Mouse (Mus musculus) right cerebral cortex, postnatal 25 days (tissue): ENCODE data around the gene Pafah1b3.

ENCODE experiments used
- DNase-seq: peaks from one replicate; pipeline ENCODE4 v3.0.0; 2022

The Pafah1b3 gene

DNA sequence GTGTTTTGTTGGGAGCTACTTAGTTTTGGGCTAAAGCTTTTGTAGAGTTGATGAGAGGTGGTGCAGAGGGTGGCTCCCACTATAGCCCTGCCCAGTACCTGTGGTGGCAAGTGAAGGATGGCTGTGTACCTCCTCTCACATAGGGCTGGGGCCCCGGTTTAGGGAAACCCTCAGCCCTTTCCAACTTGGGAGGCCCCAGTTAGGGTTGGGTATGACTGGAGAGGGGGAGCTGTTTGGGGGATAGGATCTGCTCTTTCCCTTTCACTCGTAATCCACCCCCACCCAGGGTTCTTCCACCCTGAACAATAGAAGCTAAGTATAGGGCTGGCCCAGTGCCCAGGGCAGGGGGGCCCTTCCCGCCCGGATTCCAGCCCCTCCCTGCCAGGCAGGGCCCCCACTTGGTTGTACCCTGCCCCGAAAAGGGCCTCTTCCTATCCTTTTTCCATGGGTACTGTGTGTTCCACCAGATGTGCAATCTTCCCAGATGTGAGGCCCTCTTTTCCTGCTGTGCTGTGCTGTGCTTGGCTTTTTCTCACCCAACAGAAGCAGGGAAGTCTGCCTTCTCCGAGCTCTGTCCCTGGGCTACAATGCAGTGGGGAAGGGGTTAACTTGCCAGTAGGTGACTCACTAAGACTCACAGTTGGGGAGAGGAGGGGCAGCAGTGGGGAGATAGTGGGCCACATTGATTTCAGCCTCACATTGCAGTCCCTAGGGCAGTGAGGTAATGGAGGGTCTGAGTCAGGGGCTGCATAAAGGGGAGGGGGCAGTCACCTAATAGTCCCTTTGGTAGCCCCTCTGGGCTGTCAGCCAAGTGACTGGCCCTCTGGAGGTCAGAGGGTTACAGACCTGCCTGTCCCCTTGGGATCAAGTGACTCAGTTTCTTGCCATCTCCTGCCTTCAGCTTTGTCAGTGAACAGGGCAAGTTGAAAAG lies 17.7 kb downstream of the Pafah1b3 start:
- no peak for DNase-seq

DNA sequence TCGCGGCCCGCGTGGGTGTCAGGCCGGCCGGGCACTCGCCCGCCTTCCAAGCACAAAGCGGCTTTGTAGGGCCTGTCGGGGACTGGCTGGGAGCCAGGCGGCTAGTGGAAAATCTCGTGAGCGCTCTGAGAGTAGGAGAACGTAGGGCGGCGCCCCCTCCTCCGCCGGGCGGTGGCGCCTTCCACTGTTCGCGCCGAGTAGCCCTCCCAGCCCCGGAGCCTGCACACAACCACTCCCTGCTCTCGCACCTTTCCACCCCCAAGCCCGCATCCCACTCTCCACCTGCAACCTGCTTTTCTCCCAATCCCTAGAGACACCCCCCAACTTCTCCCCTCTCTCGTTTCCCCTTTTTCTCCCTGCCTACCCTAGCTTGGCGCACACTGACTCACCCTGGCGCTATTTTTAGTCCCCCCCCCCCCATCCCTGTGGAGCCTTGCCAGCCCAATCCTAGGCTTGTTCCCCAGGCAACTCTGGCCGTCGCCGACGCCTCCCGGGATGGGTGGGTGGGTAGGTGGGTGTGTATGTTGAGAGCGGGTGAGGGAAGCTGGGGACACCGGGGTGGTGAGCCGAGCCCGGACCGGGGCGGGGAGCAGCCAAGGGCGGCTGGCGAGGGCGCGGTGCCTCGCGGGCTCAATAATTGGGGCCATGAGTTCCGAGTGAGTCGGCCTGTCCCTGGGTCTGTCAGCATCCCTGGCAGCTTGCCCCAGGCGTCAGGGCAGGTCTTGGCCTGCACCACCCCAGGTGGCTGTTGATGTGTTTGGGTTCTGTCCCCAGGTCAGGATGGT lies 18.5 kb downstream of the Pafah1b3 start:
- peak; percentile 89 for DNase-seq

GRCm38 (mm10) chr7:25278341-25279075 lies 19.3 kb downstream of the Pafah1b3 start:
- peak; percentile 87 for DNase-seq

- DNase-seq: no peak
Observed at GRCm38 (mm10) chr7:25277998-25278340, 19.8 kb downstream of the Pafah1b3 start.

DNA sequence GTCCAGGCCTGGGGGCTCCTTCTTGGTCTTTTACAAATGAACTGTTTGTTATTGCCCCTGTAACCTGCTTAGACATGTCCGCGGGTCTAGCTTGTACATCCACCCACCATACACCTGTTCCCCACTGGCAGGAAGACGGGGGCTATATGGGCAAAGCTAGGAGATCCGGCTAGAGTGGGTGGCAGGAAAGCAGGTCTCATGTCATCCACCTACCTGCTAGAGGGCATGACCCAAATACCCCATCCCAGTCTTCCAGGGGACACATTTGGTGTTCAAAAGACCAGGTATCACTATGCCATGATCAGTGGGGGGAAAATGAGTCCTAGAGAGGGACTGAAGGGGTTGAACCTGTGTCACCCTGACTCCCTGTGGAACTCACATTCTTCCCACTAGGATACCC lies 20.4 kb downstream of the Pafah1b3 start:
- no peak for DNase-seq

DNA sequence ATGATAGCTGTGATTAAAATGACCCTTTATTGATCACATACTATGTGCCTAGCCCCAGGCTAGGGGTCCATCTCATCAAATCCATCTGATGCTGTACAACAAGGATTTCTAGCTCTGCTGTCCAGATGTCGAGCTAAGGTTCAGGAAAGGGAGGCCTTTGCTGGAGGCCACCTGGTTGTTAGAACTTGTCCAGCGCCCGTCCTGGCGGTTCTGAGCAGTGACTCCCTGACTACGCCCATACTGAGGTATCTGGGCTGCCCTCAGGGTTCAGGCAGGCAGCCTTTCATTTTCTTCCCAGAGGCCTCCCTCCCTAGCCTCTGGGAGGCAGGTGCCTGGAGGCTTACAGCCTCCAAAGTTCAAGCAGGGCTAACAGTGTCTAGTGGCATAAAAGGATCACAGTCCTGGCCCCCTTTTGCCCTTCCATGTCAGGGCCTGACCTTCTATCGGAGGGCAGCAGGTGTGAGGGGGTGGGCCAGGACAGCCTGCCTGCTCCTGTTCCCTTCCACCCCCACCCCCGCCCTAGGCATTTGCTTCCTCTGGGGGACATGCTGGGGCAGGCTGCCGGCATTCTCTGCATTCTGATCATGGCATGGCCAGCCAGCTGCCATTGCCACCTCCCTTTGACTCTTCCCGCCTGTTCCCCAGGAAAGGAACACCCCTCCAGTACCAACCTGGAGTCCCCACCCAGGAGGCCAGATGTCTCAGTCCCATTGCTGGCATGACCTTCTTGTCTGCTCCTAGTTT lies 22.1 kb downstream of the Pafah1b3 start:
- no peak for DNase-seq

- no peak for DNase-seq
Observed at GRCm38 (mm10) chr7:25274996-25275395, 22.8 kb downstream of the Pafah1b3 start.

DNA sequence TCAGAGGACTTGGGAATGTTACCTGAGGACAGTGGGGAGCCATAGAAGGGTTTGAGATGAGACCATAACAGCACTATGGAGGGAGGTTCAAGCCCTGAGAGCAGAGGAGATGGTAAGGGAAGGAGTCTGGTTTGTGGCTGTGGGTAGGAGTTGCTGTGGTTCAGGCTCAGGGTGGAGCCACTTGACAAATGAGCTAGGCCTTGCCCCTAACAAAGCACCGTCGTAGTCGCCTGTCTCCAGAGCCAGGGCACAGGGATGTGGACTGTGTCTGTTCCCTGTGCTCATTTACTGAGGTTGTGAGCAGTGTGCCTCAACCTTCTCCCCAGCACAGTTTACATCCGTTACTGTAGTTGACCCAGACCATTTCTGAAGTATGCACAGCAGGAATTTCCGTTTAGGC lies 23.2 kb downstream of the Pafah1b3 start:
- no peak for DNase-seq

- no peak for DNase-seq
Observed at GRCm38 (mm10) chr7:25273259-25274241, 24.2 kb downstream of the Pafah1b3 start.

DNA sequence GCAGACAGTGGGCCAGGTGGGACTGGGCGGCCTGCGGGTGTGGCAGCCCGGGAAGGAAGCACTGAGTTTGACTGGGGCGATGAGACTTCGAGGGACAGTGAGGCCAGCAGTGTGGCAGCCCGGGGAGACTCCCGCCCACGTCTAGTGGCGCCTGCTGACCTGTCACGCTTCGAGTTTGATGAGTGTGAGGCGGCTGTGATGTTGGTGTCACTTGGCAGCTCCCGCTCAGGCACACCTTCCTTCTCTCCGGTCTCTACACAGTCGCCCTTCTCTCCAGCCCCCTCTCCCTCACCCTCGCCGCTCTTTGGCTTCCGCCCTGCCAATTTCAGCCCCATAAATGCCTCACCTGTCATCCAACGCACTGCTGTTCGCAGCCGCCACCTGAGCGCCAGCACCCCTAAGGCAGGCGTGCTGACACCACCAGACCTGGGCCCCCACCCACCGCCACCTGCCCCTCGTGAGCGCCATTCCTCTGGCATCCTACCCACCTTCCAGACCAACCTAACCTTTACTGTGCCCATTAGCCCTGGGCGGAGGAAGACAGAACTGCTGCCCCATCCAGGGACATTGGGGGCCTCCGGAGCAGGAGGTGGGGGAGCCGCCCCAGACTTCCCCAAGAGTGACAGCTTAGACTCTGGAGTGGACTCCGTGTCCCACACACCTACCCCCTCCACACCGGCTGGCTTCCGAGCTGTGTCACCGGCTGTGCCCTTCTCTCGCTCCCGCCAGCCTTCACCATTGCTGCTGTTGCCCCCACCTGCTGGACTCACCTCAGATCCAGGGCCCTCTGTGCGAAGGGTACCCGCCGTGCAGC lies 25.1 kb downstream of the Pafah1b3 start:
- DNase-seq: no peak

GRCm38 (mm10) chr7:25271651-25272444 lies 25.9 kb downstream of the Pafah1b3 start:
- DNase-seq: no peak

DNA sequence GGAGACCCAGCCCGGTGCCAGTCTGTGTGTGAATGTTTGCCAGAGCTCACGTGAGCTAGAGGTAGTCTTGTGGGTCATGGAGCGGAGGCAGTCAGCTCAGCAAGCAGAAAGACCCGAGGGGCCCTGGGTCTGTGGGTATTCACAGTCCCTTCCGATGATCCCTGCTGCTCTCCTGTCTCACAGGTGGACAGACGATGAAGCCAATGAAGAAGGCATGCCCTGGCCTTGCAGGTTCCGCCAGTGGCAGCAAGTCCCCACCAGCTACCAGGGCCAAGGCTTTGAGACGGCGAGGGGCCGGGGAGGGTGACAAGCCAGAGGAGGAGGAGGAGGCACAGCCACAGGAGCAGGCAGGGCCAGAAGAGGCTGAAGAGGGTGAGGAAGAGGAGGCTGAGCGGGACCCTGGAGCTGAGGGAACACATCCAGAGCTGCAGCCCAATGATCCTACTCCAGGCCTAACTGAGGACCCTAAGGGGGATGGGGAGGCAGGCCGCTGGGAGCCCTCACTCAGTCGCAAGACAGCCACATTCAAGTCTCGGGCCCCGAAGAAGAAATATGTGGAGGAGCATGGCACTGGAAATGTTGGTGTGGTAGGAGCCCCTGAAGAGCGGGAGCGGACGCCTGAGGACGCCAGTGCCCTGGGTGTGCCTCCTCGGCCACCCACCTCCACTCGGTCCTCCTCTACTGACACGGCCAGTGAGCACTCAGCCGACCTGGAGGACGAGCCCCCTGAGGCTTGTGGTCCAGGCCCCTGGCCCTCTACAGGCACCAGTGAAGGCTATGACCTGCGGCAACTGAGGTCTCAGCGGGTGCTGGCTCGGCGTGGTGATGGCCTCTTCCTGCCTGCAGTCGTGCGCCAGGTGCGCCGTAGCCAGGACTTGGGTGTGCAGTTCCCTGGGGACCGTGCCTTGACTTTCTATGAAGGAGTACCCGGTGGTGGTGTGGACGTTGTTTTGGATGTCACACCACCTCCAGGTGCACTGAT lies 26.8 kb downstream of the Pafah1b3 start:
- DNase-seq: no peak

DNA sequence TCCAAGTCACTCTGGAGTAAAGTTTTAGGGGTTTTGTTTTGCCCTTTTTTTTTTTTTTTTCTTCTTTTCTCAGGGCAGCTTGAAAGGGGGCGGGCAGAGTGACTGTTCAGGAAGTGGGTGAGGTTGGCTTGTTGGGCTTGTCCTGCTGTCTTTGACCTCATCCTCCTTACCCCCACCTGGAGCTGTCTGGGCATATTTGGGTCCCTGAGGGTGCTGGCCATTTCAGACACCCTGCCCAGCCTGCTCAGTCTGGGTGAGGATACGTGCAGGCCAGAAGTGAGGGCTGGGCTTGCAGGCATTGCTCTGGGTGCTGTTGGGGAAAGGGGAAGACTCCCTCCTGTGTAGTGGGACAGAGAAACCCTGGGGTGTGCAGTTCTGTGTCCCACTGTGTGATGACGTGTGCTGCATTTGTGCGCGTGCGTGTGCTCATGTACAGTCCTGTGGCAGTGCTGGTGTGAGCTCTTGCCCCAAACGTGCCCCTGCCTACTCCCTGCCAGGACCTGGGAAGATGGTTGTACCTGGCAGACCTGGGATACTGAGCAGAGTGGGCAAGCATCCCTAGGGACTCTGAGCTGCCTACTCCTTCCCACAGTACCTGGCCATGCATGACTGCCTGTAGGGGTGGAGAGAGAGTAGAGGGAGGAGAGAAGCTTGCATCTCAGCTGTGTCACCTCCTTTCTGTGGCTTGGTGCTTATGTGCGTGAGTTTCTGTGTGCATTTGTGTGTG lies 28.1 kb downstream of the Pafah1b3 start:
- DNase-seq: no peak

DNA sequence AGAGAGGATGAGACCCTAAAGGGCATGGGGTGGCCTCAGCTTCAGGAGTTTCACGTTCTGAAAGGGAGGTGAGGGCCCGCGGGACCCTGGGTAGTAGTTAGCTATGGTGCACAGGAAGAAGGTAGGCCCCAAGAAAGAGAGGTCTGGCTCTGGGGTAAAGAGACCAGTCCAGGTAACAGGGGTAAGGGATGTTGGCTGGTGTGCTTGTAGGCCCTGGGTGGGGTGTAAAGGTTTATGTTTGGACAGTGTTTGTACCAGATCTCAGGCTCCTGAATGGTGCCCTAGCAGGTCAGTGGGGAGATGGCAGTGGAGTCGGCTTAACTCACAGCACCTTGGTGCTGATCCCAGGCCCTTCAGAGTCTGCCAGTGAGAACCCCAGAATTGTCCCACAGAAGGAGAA lies 28.8 kb downstream of the Pafah1b3 start:
- no peak for DNase-seq

GRCm38 (mm10) chr7:25268588-25268987 lies 29.2 kb downstream of the Pafah1b3 start:
- DNase-seq: no peak

GRCm38 (mm10) chr7:25267751-25268463 lies 29.9 kb downstream of the Pafah1b3 start:
- peak; percentile 99 for DNase-seq

GRCm38 (mm10) chr7:25267301-25267750 lies 30.5 kb downstream of the Pafah1b3 start, which contains the start of gene Cic:
TSS of gene Cic (plus strand) at chr7:25267704.
- DNase-seq: peak; percentile 99
